Mouse (Mus musculus): ENCODE results near the gene Mllt10. TPM values are rescaled to one million over a fixed set of nuclear protein-coding genes. Genes with fewer than 3 reads are reported as not detected.

The Mllt10 gene
- polyA plus RNA-seq, 1 experiment from 2014 or later = 75.3 TPM

DNA sequence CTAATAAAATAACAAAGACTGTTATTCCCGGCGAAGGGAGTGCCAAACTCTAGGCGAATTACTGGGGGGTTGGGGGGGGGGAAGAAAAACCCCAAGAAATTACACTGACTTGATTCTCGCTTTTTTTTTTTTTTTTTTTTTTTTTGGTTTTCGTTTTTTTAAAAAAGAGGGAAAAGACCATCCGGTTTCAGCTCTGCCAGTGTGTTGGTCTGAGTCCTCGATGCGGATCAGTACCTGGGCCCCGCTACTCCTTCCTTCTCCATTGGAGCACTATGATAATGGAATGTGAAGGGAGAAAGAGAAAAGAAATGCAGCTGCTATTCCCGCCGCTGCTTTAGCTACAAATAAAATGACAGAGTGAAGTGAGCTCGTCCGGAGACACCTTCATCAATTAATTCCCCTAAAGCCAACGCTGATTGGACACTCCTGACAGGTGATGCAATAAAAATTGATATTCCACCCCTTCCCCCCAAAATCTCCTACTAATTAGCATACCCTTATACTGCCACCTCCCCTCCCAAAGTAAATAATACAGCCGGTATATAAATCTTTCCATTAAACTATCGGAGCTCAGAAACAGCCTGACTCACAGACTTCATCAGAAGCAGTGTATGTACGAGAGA, 6.5 kb upstream of the Mllt10 start, which contains the start of gene Skida1:
Skida1 (minus strand) TSS at position 599 of the 623 bp plus-strand sequence.
- ATAC-seq = peak; percentile 46
- Histone ChIP-seq H3K27me3 (no peaks in the 10 kb centered on the region), H3K27ac (peak within 1 kb of the TSS; percentile 100), H3K4me2 (peak within 1 kb of the TSS; percentile 87), H3K9me3 (replicated peaks) (no peaks in the 10 kb centered on the region), H3K9ac (peak within 1 kb of the TSS; percentile 100), H3K4me1 (peaks cover 50% of the 10 kb centered on the region), H3K4me3 (peak within 1 kb of the TSS; percentile 95), H3K36me3 (ENCODE audit: poor library complexity, severe bottlenecking) (no peaks in the 10 kb centered on the region)
- WGBS = under 1% methylated on average over 17 of the region's 17 CpGs

DNA sequence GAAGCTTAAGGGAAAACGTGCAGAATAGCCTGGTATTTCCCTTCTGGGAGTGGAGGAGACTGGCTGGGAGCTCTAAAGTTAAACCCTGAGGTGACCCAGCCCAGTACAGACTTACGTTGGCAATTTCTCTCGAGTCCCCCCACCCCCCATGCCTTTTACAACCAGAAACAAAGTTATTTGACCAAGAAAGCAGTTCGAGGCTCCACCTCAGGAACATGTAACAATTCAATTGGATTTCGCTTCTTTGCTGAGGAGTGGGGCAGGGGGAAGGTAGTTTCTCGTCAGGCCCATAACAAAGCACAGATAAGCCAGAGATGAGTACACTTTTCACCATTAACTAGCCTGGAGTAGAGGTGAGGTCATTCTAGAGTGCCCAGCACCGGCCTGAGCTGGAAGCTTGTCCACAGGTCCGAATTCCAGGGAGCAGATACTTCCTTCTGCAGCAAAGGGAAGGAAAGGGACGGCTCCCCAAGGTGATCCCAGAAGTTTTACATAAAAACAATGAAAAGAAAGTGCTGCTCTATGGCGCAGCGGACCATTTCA, 5.7 kb upstream of the Mllt10 start:
- ATAC-seq = no peak

GRCm38 (mm10) chr2:18050018-18050417, 5.0 kb upstream of the Mllt10 start:
- Histone ChIP-seq H3K27ac (peak overlapping the region; percentile 100), H3K36me3 (ENCODE audit: poor library complexity, severe bottlenecking) (no peaks in the 10 kb centered on the region), H3K9me3 (replicated peaks) (no peaks in the 10 kb centered on the region), H3K4me3 (peak overlapping the region; percentile 95), H3K4me2 (peak overlapping the region; percentile 87), H3K9ac (peak overlapping the region; percentile 100), H3K4me1 (peaks cover 54% of the 10 kb centered on the region), H3K27me3 (no peaks in the 10 kb centered on the region)
- WGBS = 2% methylated on average over 2 of the region's 2 CpGs
- no peak for ATAC-seq

More for the DNA sequence above, 5.7 kb upstream of the Mllt10 start:
- Histone ChIP-seq H3K27me3 (no peaks in the 10 kb centered on the region), H3K4me1 (peaks cover 52% of the 10 kb centered on the region), H3K9me3 (replicated peaks) (no peaks in the 10 kb centered on the region), H3K9ac (peak overlapping the region; percentile 100), H3K4me3 (peak overlapping the region; percentile 95), H3K36me3 (ENCODE audit: poor library complexity, severe bottlenecking) (no peaks in the 10 kb centered on the region), H3K27ac (peak overlapping the region; percentile 100), H3K4me2 (peak overlapping the region; percentile 87)
- WGBS = under 1% methylated on average over 11 of the region's 11 CpGs

- Histone ChIP-seq H3K9me3 (replicated peaks) (no peaks in the 10 kb centered on the region), H3K27ac (peak overlapping the region; percentile 100), H3K27me3 (no peaks in the 10 kb centered on the region), H3K36me3 (ENCODE audit: poor library complexity, severe bottlenecking) (no peaks in the 10 kb centered on the region), H3K4me2 (peak overlapping the region; percentile 87), H3K4me3 (peak overlapping the region; percentile 95), H3K4me1 (peaks cover 59% of the 10 kb centered on the region), H3K9ac (peak overlapping the region; percentile 100)
- WGBS = 1% methylated on average over 10 of the region's 10 CpGs
- no peak for ATAC-seq
Measured at GRCm38 (mm10) chr2:18050541-18050985, 4.5 kb upstream of the Mllt10 start.

DNA sequence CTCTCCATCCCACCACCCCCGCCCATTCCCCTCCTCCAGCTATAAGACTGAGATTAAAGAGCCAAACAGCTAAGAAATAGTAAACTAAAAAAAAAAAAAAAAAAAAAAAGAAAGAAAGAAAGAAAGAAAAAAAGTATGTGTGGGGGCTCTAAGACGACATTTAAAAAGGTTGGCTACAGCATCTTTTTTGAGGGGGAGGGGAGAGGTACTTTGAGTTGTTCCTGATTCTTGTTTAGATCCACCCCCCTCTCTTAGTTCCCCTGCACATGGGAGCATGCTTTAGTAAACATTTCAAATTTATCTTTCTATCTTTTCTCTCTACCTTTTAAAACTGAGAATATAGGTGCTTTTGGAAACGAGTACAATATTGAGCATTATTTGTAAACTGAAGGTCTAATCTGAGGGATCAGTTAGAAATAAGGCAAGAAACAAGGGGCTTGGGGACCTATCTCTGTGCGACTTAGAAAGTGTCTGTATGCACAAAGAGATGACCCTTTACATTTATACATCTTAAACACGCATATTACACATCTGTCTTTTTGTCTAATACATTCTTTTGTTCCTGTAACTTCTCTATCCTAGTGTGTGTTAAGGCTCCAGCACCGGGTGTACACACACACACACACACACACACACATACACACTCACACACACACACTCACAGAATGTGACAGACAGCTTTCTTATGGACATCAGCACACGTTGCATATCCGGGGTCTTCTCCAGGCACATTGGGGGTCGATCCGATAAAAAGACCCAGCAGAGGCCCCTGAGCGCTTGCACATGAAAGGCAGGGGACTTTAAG, 3.8 kb upstream of the Mllt10 start:
- no peak for ATAC-seq
- Histone ChIP-seq H3K27me3 (no peaks in the 10 kb centered on the region), H3K4me2 (peak overlapping the region; percentile 87), H3K9ac (peak overlapping the region; percentile 100), H3K9me3 (replicated peaks) (no peaks in the 10 kb centered on the region), H3K27ac (peak overlapping the region; percentile 100), H3K36me3 (ENCODE audit: poor library complexity, severe bottlenecking) (no peaks in the 10 kb centered on the region), H3K4me3 (peak overlapping the region; percentile 95), H3K4me1 (peaks cover 60% of the 10 kb centered on the region)
- 2% methylated on average over 11 of the region's 11 CpGs for WGBS

GRCm38 (mm10) chr2:18051831-18052170, 3.2 kb upstream of the Mllt10 start:
- 7% methylated on average over 3 of the region's 3 CpGs for WGBS
- no peaks in the 10 kb centered on the region for H3K27me3 ChIP-seq
- H3K4me1 ChIP-seq = peaks cover 60% of the 10 kb centered on the region
- no peaks in the 10 kb centered on the region for H3K36me3 ChIP-seq (ENCODE audit: poor library complexity, severe bottlenecking)
- no peak for ATAC-seq
- H3K4me3 ChIP-seq = peak overlapping the region; percentile 3; the same call in 1 of the 2 replicates
- H3K9me3 ChIP-seq (replicated peaks) = no peaks in the 10 kb centered on the region
- peak overlapping the region; percentile 87 for H3K4me2 ChIP-seq
- H3K9ac ChIP-seq = peak overlapping the region; percentile 100
- peak overlapping the region; percentile 100 for H3K27ac ChIP-seq

GRCm38 (mm10) chr2:18052581-18052980, 2.5 kb upstream of the Mllt10 start:
- Histone ChIP-seq H3K9me3 (replicated peaks) (no peaks in the 10 kb centered on the region), H3K27me3 (no peaks in the 10 kb centered on the region), H3K36me3 (ENCODE audit: poor library complexity, severe bottlenecking) (no peaks in the 10 kb centered on the region), H3K9ac (no peak overlapping the region), H3K4me2 (peak overlapping the region; percentile 40), H3K4me1 (peaks cover 60% of the 10 kb centered on the region), H3K27ac (peak overlapping the region; percentile 57; the same call in 1 of the 2 replicates), H3K4me3 (no peak overlapping the region)
- ATAC-seq = no peak
- 8% methylated on average over 3 of the region's 3 CpGs for WGBS

GRCm38 (mm10) chr2:18053243-18053950, 1.6 kb upstream of the Mllt10 start:
- 6% methylated on average over 1 of the region's 1 CpGs for WGBS
- Histone ChIP-seq H3K4me2 (peak overlapping the region; percentile 85), H3K9ac (peak overlapping the region; percentile 45)

DNA sequence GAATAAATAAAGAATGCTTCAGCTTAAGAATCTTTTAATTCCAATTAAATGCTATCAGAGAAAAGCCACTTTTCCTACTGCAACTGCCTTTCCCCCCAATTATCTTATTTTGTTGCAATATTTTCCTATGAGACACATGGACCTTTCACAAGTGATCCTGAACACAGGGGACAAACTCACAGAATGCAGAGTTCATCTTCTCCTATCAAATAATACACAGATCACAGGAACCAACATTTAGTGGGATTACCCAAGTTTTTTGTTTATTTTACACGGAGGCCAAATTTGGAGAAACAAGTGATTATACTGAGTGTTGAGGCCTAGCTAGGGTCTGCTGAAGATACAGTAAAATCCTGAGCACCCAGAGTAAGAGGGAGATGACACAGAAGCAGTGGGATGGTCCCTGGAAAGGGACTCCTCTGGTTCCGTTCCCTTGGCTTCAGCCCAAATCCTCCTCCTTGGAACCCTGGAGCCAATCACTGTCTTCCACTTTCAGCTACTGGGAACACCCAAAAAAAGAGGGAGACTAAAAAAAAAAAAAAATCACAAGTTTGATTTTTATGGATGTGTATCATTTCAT, 996 bp upstream of the Mllt10 start:
- peak overlapping the region; percentile 100 for H3K27ac ChIP-seq
- no peak overlapping the region for H3K4me3 ChIP-seq
- H3K9me3 ChIP-seq (replicated peaks) = no peaks in the 10 kb centered on the region
- WGBS = 6% methylated on average over 2 of the region's 2 CpGs
- peak overlapping the region; percentile 94; the same call in 1 of the 2 replicates for H3K9ac ChIP-seq
- peak overlapping the region; percentile 85 for H3K4me2 ChIP-seq
- H3K4me1 ChIP-seq = peaks cover 71% of the 10 kb centered on the region
- H3K36me3 ChIP-seq (ENCODE audit: poor library complexity, severe bottlenecking) = no peaks in the 10 kb centered on the region
- ATAC-seq = no peak
- H3K27me3 ChIP-seq = no peaks in the 10 kb centered on the region

More at GRCm38 (mm10) chr2:18053243-18053950, 1.6 kb upstream of the Mllt10 start:
- no peaks in the 10 kb centered on the region for H3K36me3 ChIP-seq (ENCODE audit: poor library complexity, severe bottlenecking)
- H3K4me3 ChIP-seq = no peak overlapping the region
- H3K27ac ChIP-seq = peak overlapping the region; percentile 100
- ATAC-seq = no peak
- H3K4me1 ChIP-seq = peaks cover 66% of the 10 kb centered on the region
- H3K27me3 ChIP-seq = no peaks in the 10 kb centered on the region
- no peaks in the 10 kb centered on the region for H3K9me3 ChIP-seq (replicated peaks)

- H3K9me3 ChIP-seq (replicated peaks) = no peaks in the 10 kb centered on the region
- ATAC-seq = peak; percentile 90
- H3K4me2 ChIP-seq = peak overlapping the region; percentile 85
- no peaks in the 10 kb centered on the region for H3K27me3 ChIP-seq
- no peaks in the 10 kb centered on the region for H3K36me3 ChIP-seq (ENCODE audit: poor library complexity, severe bottlenecking)
- H3K4me3 ChIP-seq = peak overlapping the region; percentile 65
- peak overlapping the region; percentile 100 for H3K27ac ChIP-seq
- H3K9ac ChIP-seq = peak overlapping the region; percentile 94
- H3K4me1 ChIP-seq = peaks cover 56% of the 10 kb centered on the region
- WGBS = under 1% methylated on average over 40 of the region's 66 CpGs
Measured at GRCm38 (mm10) chr2:18055929-18056785, 1.1 kb downstream of the Mllt10 start.
